Mouse (Mus musculus): Measurements from ENCODE around the gene Stambp.
A peak's percentile ranks its signal among the peaks of the same experiment; 100 is the strongest.
"Not testable (repeated sequence)": the region's sequence is repeated elsewhere in the genome, so short reads cannot be mapped to it uniquely, and the experiment has no call there.

Gene Stambp

GRCm38 (mm10) chr6:83572671-83573070 lies at the start of gene Stambp:
Gene Stambp (minus strand): TSS chr6:83572729.
- no peak for DNase-seq

- DNase-seq, result no peak
These were observed 47.4 kb upstream of the Stambp start for GRCm38 (mm10) chr6:83619955-83620354.

- no peak for DNase-seq
These were observed 45.2 kb upstream of the Stambp start for GRCm38 (mm10) chr6:83617581-83618335.

GRCm38 (mm10) chr6:83616512-83616911 lies 44.0 kb upstream of the Stambp start:
- no peak for DNase-seq

- DNase-seq, result no peak
These were observed 41.9 kb upstream of the Stambp start for GRCm38 (mm10) chr6:83614469-83614868.

- DNase-seq, result no peak
These were observed 40.4 kb upstream of the Stambp start for GRCm38 (mm10) chr6:83612976-83613375.

- no peak for DNase-seq
These were observed 27.2 kb upstream of the Stambp start for GRCm38 (mm10) chr6:83599636-83600174.

GRCm38 (mm10) chr6:83599060-83599550 lies 26.6 kb upstream of the Stambp start:
- DNase-seq, result no peak

GRCm38 (mm10) chr6:83598646-83599045 lies 26.1 kb upstream of the Stambp start:
- DNase-seq, result peak; percentile 18

- DNase-seq, result no peak
These were observed 25.5 kb upstream of the Stambp start for GRCm38 (mm10) chr6:83597988-83598387.

- no peak for DNase-seq
These were observed 22.5 kb upstream of the Stambp start for GRCm38 (mm10) chr6:83595035-83595434.

GRCm38 (mm10) chr6:83593896-83594295 lies 21.4 kb upstream of the Stambp start:
- DNase-seq, result no peak

- no peak for DNase-seq
These were observed 19.5 kb upstream of the Stambp start for GRCm38 (mm10) chr6:83592051-83592450.

GRCm38 (mm10) chr6:83590301-83590700 lies 17.8 kb upstream of the Stambp start:
- DNase-seq, result no peak

GRCm38 (mm10) chr6:83587191-83587590 lies 14.7 kb upstream of the Stambp start:
- DNase-seq, result not testable (repeated sequence)

- DNase-seq, result not testable (repeated sequence)
These were observed 12.8 kb upstream of the Stambp start for GRCm38 (mm10) chr6:83585328-83585727.

- DNase-seq, result no peak
These were observed 11.1 kb upstream of the Stambp start for GRCm38 (mm10) chr6:83583591-83583990.

- DNase-seq, result no peak
These were observed 10.4 kb upstream of the Stambp start for GRCm38 (mm10) chr6:83582938-83583270.

GRCm38 (mm10) chr6:83582135-83582937 lies 9.8 kb upstream of the Stambp start:
- no peak for DNase-seq

- no peak for DNase-seq
These were observed 5.0 kb upstream of the Stambp start for GRCm38 (mm10) chr6:83577534-83577933.

GRCm38 (mm10) chr6:83575609-83576008 lies 3.1 kb upstream of the Stambp start:
- no peak for DNase-seq

GRCm38 (mm10) chr6:83571840-83572667 lies 475 bp downstream of the Stambp start:
- peak; percentile 81 for DNase-seq
